Mouse (Mus musculus) forebrain, embryonic 10.5 days (tissue): Measurements from ENCODE around the gene Smpdl3b. TPM values are rescaled to one million over a fixed set of nuclear protein-coding genes. Genes with fewer than 3 reads are reported as not detected.
"Not testable (repeated sequence)": the region's sequence is repeated elsewhere in the genome, so short reads cannot be mapped to it uniquely, and the experiment has no call there.

Experiments
- DNase-seq: peaks from one replicate; pipeline ENCODE4 v3.0.0-alpha.2; 2017; ENCODE audit warnings: low spot score; ENCODE audit errors: extremely low spot score
- H3K27ac ChIP-seq: fragments of 300-500 bp; sonication (generic); 2 replicates; pipeline ENCODE4 v1.5.1; 2016; ENCODE audit warnings: mild to moderate bottlenecking
- H3K27me3 ChIP-seq: fragments of 300-500 bp; sonication (generic); 2 replicates; pipeline ENCODE4 v1.6.1; 2016; ENCODE audit warnings: mild to moderate bottlenecking; ENCODE audit not compliant: poor library complexity, severe bottlenecking
- H3K36me3 ChIP-seq: fragments of 300-500 bp; sonication (generic); replicated peaks from 2 replicates; pipeline ENCODE4 v1.6.1; 2016; ENCODE audit warnings: mild to moderate bottlenecking, moderate library complexity
- H3K4me1 ChIP-seq: fragments of 300-500 bp; sonication (generic); 2 replicates; pipeline ENCODE4 v1.6.1; 2016
- H3K4me3 ChIP-seq: fragments of 300-500 bp; sonication (generic); 2 replicates; pipeline ENCODE4 v1.5.1; 2016; ENCODE audit warnings: mild to moderate bottlenecking, moderate library complexity
- H3K9me3 ChIP-seq: fragments of 300-500 bp; sonication (generic); 2 replicates; pipeline ENCODE4 v1.6.1; 2016; ENCODE audit warnings: mild to moderate bottlenecking, moderate library complexity
- WGBS: fragments of 180-500 bp; shearing (Covaris S2); methylation state at CpG from one replicate; pipeline ENCODE4 v1.1.7; 2016; 5-methylcytosine and 5-hydroxymethylcytosine counted together
- polyA plus RNA-seq: library from polyadenylated mRNA; unstranded; fragments of >200 nt; fragmentation: Nextera tagmentation; extraction: Ambion mirVana; gene quantifications from 2 replicates; pipeline ENCODE4 v1.2.1, GENCODE M21; 2016

Gene Smpdl3b
- polyA plus RNA-seq, 1 experiment from 2014 or later = 4.9 TPM

DNA sequence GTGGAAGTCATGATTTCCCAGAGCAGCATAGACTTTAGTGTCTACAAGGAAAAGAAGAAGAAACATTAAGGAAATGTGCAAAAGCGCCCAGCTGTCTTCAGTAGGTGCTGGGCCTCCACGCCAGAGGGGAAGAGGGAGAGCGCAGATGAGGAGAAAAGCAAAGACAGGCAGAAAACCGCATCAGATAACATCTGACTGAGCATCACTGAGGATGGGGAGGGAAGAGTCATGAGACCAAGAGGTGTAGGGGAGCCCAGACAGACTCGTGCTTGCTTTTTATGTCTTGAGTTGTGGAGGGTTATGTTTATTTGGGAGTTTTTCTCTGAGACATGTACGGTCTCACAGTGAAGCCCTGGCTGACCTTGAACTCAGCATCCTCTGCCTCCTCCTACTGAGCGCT lies 15.6 kb downstream of the Smpdl3b start:
- no peak overlapping the region for H3K27ac ChIP-seq
- WGBS = 89% methylated on average over 7 of the region's 7 CpGs
- no peak overlapping the region for H3K4me3 ChIP-seq
- no peaks in the 10 kb centered on the region; the same call in 1 of the 2 replicates for H3K36me3 ChIP-seq
- DNase-seq = no peak
- H3K4me1 ChIP-seq = no peaks in the 10 kb centered on the region
- H3K9me3 ChIP-seq = no peaks in the 10 kb centered on the region
- no peaks in the 10 kb centered on the region; the same call in 1 of the 2 replicates for H3K27me3 ChIP-seq

DNA sequence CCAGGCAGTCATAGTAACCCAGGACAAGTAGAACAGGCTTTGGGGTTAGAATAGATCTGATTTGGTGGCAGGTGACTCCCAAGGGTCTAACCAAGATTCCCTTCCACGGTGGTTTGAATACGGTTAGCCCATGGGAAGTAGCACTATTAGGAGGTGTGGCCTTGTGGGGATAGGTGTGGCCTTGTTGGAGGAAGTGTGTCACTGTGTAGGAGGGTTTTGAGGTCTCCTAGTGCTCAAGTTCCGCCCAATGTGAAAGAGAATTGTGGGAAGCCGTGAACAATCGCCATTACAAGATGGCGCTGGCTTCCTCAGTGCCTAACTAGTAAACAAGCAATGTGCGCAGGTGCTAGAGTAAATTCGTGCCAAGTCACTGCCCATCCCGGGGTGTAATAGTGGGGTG lies 19.9 kb downstream of the Smpdl3b start:
- not testable (repeated sequence) for DNase-seq, H3K4me3 ChIP-seq, H3K27ac ChIP-seq, H3K27me3 ChIP-seq, H3K9me3 ChIP-seq, H3K36me3 ChIP-seq
- peaks cover 14% of the 10 kb centered on the region for H3K4me1 ChIP-seq
- 92% methylated on average over 9 of the region's 9 CpGs for WGBS

DNA sequence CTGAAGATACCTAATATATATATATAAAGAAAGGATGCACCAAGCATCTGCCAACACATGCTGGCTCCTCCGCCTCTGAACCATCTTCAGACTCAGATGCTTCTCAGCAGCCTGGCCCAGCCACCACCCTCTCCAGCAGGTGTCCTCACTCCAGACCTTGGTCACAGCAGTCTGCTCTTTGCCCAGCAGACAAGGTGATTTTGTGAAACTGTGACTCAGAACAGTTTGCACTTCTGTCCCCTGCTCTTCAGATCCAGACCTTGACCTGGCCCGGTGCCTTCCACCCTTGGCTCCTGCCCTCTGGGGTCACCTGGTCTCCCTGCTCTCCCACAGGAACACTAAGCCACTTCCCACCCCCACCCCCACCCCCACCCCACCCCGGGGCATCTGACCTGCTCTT lies 21.2 kb downstream of the Smpdl3b start:
- 65% methylated on average over 3 of the region's 3 CpGs for WGBS
- Histone ChIP-seq H3K9me3 (no peaks in the 10 kb centered on the region), H3K4me3 (no peak overlapping the region), H3K4me1 (peaks cover 25% of the 10 kb centered on the region), H3K36me3 (no peaks in the 10 kb centered on the region; the same call in 1 of the 2 replicates), H3K27me3 (no peaks in the 10 kb centered on the region), H3K27ac (no peak overlapping the region)
- DNase-seq = no peak

DNA sequence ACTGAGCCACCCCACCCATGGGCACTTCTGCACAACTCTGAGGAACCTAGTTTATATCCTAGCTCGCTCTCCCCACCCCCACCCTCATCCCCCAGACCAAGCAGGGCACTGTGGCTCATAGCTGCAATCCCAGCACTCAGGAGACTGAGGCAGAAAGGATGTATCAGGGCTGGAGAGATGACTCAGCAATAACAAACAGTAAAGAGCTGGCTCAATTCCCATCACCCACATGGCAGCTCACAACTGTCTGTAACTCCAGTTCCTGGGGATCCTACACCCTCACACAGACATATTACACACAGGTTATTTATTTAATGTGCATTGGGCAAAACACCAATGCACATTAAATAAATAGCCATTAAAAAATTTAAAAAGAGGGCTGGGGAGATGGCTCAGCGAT lies 21.7 kb downstream of the Smpdl3b start:
- 96% methylated on average over 2 of the region's 2 CpGs for WGBS
- no peak overlapping the region for H3K4me3 ChIP-seq
- H3K27ac ChIP-seq = no peak overlapping the region
- no peak for DNase-seq
- H3K4me1 ChIP-seq = peaks cover 25% of the 10 kb centered on the region
- H3K27me3 ChIP-seq = no peaks in the 10 kb centered on the region
- H3K9me3 ChIP-seq = no peaks in the 10 kb centered on the region
- no peaks in the 10 kb centered on the region; the same call in 1 of the 2 replicates for H3K36me3 ChIP-seq

DNA sequence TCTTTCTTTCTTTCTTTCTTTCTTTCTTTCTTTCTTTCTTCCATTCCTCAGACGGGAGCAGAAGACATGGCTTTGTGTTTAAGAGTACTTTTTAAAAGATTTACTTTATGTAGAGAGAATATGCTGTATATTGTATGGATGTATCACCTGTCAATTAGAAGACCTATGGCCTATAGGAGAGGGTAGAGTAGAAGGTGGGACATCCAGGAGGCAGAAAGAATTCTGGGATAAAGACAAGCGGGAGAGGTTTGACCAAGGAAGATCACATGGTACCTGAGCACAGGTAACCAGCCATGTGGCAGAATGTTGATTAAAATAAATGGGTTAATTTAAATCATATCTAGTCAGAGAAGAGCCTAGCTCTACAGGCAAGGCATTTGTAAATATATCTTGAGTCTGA lies 22.3 kb downstream of the Smpdl3b start:
- Histone ChIP-seq H3K36me3 (no peaks in the 10 kb centered on the region; the same call in 1 of the 2 replicates), H3K4me3 (no peak overlapping the region), H3K27ac (no peak overlapping the region), H3K9me3 (no peaks in the 10 kb centered on the region), H3K27me3 (no peaks in the 10 kb centered on the region), H3K4me1 (peaks cover 25% of the 10 kb centered on the region)
- DNase-seq = no peak
- 95% methylated on average over 2 of the region's 2 CpGs for WGBS

DNA sequence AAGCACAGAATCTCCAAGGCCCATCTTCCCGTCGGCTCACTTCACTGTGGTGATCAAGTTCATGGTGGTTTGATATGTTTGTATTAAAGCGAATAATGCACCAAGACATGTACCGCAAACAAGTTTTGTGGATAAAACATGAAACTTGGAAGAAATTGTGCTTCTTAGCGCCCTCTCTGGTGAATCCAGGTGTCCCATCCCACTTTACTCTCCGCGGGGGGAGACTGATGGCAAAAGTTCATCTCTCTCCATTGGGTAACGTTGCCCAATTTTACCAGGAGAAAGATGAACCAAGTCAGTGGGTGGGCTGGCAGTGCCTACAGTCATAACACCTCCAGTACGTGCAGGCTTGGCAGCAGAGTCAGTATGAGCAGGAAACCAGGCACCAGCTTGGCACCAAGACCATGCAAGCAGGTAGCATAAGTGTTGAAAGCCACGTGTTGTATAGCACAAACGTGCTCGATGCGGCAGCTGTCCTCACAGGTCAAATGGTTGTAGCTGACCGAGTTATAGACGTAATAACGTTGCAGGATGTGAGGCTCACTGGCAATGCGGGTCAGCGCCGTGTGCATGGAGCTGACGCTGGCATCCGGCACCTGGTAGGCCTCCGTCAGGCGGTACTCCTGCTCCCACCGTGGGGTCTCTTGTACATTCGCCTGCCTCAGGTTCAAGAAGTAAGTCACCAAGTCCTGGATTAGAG lies 23.8 kb downstream of the Smpdl3b start:
- Histone ChIP-seq H3K27ac (no peak overlapping the region), H3K4me3 (no peak overlapping the region), H3K27me3 (no peaks in the 10 kb centered on the region), H3K36me3 (0 out of 2 replicates have a peak, but pooled peaks cover under 1% of the 10 kb centered on the region), H3K9me3 (no peaks in the 10 kb centered on the region), H3K4me1 (peaks cover 25% of the 10 kb centered on the region)
- whole genome bisulfite sequencing = 92% methylated on average over 25 of the region's 25 CpGs
- no peak for DNase-seq

DNA sequence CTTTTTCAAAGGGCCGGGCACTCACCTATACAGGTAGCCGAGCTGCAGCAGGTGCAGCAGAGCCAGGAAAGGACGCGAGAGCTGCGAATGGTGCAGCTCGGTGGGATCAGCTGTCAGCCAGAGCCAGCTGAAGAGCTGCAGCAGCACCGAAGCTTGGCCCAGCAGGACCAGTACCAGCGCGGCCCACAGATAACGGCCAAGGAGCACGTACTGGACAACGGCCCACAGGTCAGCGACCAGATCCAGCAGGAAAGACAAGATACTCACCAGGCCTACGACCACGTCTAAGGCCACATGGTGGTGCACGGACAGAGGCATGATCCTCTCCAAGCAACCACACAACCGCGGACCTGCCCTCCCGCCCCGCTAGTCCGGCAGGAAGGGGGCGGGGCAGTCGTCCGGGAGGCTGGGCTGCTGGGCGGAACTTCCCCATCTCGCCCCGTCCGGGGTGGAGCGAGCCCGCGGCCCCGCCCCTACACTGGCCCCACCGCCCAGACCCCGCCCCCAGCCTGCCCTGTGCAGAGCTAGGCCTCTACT lies 24.8 kb downstream of the Smpdl3b start, which contains the start of gene Xkr8:
Gene Xkr8 (minus strand): TSS at position 399 of the 537 bp plus-strand sequence.
- Histone ChIP-seq H3K4me1 (peaks cover 25% of the 10 kb centered on the region), H3K36me3 (peaks cover 10% of the 10 kb centered on the region), H3K9me3 (no peaks in the 10 kb centered on the region), H3K4me3 (peak within 1 kb of the TSS; percentile 55), H3K27me3 (no peaks in the 10 kb centered on the region), H3K27ac (peak within 1 kb of the TSS; percentile 37)
- WGBS = 3% methylated on average over 34 of the region's 34 CpGs
- peak; percentile 85 for DNase-seq

DNA sequence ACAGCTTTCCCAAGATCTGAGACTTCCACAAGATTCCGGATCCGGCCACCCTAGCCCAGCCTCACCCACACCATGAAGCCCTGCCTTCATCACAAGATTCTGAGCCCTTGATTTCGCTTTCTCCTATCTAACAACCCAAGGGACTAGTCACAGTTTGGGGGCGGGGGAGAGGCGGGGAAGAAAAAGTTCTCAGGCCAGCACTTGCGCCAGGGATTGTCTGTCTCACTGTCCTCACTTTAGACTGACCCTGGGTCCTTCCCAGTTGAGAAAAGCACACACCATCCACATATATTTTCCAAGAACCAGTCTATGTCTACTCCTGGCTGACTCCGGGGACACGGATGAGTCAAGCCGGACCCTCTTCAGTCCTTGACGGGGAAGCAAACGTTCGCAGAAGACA lies 25.4 kb downstream of the Smpdl3b start:
- H3K9me3 ChIP-seq = no peaks in the 10 kb centered on the region
- H3K27me3 ChIP-seq = no peaks in the 10 kb centered on the region
- peak overlapping the region; percentile 55 for H3K4me3 ChIP-seq
- no peak for DNase-seq
- H3K36me3 ChIP-seq = peaks cover 14% of the 10 kb centered on the region
- WGBS = 54% methylated on average over 12 of the region's 12 CpGs
- H3K27ac ChIP-seq = no peak overlapping the region
- H3K4me1 ChIP-seq = peaks cover 25% of the 10 kb centered on the region

DNA sequence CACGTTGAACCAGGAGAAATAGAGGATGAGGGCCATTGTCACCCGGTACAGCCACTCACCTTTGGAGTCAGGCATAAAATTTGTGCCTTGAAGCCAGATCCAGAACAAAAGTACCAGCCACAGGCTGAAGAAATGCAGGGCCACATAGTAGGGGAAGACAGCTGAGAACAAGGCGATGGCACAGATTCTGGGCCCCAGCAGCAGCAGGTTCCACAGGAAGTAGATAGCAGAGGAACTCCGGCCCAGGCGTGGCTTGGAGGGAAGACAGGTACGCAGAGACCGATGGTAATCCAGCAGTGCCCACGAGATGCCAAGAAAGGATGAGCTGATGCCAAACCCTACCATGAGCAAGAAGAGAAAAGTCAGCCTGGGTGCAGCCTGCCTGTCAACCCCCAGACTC lies 28.8 kb downstream of the Smpdl3b start:
- 91% methylated on average over 8 of the region's 8 CpGs for WGBS
- no peaks in the 10 kb centered on the region for H3K9me3 ChIP-seq
- no peak overlapping the region for H3K4me3 ChIP-seq
- no peak for DNase-seq
- no peak overlapping the region for H3K27ac ChIP-seq
- peaks cover 19% of the 10 kb centered on the region for H3K4me1 ChIP-seq
- H3K27me3 ChIP-seq = no peaks in the 10 kb centered on the region
- H3K36me3 ChIP-seq = peaks cover 42% of the 10 kb centered on the region

DNA sequence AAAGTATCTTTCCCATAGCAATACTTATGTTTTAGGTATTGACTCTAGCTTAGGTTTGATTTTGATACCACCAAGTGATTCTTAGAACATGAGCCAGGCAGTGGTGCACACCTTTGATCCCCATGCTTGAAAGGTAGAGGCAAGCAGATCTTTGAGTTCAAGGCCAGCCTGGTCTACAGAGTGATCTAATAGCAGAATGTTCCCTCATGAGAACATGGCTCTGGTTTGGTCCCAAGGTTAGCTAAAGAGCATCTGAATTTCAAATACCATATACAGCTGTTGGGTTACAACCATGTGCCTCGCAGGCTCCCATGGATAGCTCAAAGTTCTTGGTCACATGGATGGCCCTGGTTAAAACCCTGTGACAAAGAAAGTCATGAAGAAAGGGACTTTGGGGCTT lies 38.8 kb downstream of the Smpdl3b start:
- Histone ChIP-seq H3K4me3 (no peak overlapping the region), H3K4me1 (no peaks in the 10 kb centered on the region), H3K9me3 (no peaks in the 10 kb centered on the region), H3K27ac (no peak overlapping the region), H3K27me3 (no peaks in the 10 kb centered on the region), H3K36me3 (peaks cover 81% of the 10 kb centered on the region)
- no peak for DNase-seq
- 100% methylated on average over 1 of the region's 1 CpGs for WGBS

DNA sequence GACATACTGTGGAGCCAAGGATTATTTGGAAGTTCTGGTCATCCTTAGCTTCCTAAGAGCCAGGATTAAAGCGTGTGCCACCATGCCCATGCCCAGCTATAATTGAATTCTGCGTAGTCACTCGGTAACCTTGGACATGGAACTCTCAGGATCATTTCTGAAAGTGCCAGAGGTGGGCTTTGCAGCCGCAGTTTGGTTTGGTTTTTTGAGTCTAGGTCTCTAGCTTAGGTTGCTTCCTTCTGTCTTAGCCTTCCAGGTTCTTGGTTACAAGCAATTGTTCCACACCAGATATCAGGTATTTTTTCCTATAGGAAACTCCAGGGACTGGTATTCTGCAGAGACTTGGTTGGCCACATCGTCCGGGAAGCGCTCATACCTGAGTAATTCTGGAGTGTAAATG lies 43.9 kb downstream of the Smpdl3b start:
- WGBS = 98% methylated on average over 7 of the region's 7 CpGs
- H3K9me3 ChIP-seq = no peaks in the 10 kb centered on the region
- H3K27ac ChIP-seq = no peak overlapping the region
- no peaks in the 10 kb centered on the region for H3K4me1 ChIP-seq
- no peak for DNase-seq
- no peak overlapping the region for H3K4me3 ChIP-seq
- H3K36me3 ChIP-seq = peaks cover 81% of the 10 kb centered on the region
- H3K27me3 ChIP-seq = no peaks in the 10 kb centered on the region

DNA sequence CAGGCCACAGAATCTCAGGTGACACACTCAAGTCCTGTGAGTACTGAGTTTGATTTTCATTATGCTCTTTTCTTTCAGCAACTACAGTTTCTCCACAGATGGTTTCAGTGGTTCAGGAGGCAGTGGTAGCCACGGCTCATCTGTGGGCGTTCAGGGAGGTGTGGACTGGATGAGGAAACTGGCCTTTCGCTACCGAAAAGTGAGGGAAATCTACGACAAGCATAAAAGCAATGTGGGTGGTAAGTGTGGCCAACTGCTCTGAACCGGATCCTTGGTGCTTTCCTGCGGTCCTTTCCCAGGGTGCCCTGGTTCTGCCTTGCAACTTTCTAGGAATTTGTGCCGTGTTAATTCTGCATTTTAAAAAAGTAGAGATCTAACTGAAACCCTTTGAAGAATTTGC lies 50.2 kb downstream of the Smpdl3b start:
- Histone ChIP-seq H3K27me3 (no peaks in the 10 kb centered on the region), H3K4me3 (no peak overlapping the region), H3K9me3 (no peaks in the 10 kb centered on the region), H3K36me3 (peaks cover 95% of the 10 kb centered on the region), H3K27ac (no peak overlapping the region), H3K4me1 (no peaks in the 10 kb centered on the region)
- 95% methylated on average over 8 of the region's 8 CpGs for WGBS
- no peak for DNase-seq

DNA sequence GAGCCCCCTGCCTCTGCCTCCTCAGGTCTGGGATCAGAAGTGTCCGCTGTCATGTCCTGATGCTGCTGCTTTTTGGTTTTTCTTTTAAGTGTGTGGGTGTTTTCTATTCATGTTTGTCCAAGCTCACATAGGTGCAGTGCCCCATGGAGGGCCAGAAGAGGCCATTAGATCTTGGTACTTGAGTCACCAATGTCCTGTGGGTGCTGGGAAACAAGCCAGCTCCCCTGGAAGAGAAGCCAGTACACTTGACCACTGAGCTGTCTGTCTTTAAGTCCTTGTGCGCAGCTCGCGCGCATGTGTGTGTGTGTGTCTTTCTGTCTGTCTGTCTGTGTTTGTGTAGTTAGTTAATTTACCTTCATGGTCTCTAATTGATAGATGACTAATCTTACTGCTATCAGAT lies 55.0 kb downstream of the Smpdl3b start:
- DNase-seq = no peak
- peaks cover 94% of the 10 kb centered on the region for H3K36me3 ChIP-seq
- 97% methylated on average over 5 of the region's 5 CpGs for WGBS

More for the DNA sequence above, 55.0 kb downstream of the Smpdl3b start:
- Histone ChIP-seq H3K27me3 (no peaks in the 10 kb centered on the region), H3K27ac (no peak overlapping the region), H3K4me3 (no peak overlapping the region), H3K4me1 (no peaks in the 10 kb centered on the region), H3K9me3 (no peaks in the 10 kb centered on the region)
